Mouse (Mus musculus) bone marrow macrophage, adult 2 months (primary cell): ENCODE measurements around the gene Tmub2.

ENCODE experiments used
- CTCF ChIP-seq: IDR thresholded peaks from 2 replicates; pipeline ENCODE4 v1.5.1; 2012; ENCODE audit warnings: low read depth, mild to moderate bottlenecking, low read length, moderate library complexity
- POLR2A ChIP-seq: IDR thresholded peaks from 2 replicates; pipeline ENCODE4 v1.6.1; 2012; ENCODE audit warnings: mild to moderate bottlenecking, low read depth, low read length, borderline replicate concordance

DNA sequence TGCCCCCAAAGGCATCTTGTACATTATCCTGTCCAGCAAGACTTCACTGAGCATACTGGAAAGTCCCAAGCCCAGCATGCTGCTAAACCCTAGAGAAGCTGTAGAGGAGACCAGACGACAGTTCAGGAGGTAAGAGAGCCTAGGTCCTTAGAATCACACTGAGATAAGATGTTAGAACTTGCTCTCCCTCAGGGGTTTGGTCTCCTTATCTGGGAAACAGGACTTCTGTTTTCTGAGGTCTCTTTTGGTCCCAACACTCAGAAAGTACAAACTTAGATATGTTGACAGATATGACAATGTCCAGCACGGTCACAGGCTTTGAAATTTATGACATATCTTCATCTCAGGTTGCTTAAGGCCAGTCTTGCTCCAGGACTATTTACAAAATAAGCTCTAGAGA lies 48.7 kb upstream of the Tmub2 start:
- TF ChIP-seq CTCF (no peak), POLR2A (no peak)
